Mouse (Mus musculus): ENCODE measurements around the gene Klf16.

The Klf16 gene

GRCm38 (mm10) chr10:80576351-80577194 lies 548 bp downstream of the Klf16 start:
- in situ Hi-C loops (cut with MboI, MseI): loop anchor here (5.0 kb wide), 1 partner anchor 101 kb away; the partner anchor contains the start of gene Mknk2

GRCm38 (mm10) chr10:80575925-80576324 lies 1.2 kb downstream of the Klf16 start:
- in situ Hi-C loops (cut with MboI, MseI): loop anchor here (5.0 kb wide), 1 partner anchor 101 kb away; the partner anchor contains the start of gene Mknk2

- in situ Hi-C loops (cut with MboI, MseI): loop anchor here (5.0 kb wide), 1 partner anchor 102 kb away; the partner anchor contains the start of gene Mknk2
Measured at GRCm38 (mm10) chr10:80574896-80575295, 2.2 kb downstream of the Klf16 start.

- in situ Hi-C loops (cut with MboI, MseI): no loop called here
Measured at GRCm38 (mm10) chr10:80573944-80574343, 3.2 kb downstream of the Klf16 start.

GRCm38 (mm10) chr10:80572477-80572876 lies 4.6 kb downstream of the Klf16 start:
- in situ Hi-C loops (cut with MboI, MseI): no loop called here

GRCm38 (mm10) chr10:80570871-80571836 lies 6.0 kb downstream of the Klf16 start:
- in situ Hi-C loops (cut with MboI, MseI): no loop called here

GRCm38 (mm10) chr10:80570419-80570818 lies 6.7 kb downstream of the Klf16 start:
- in situ Hi-C loops (cut with MboI, MseI): no loop called here

GRCm38 (mm10) chr10:80569664-80570066 lies 7.5 kb downstream of the Klf16 start:
- in situ Hi-C loops (cut with MboI, MseI): no loop called here

- in situ Hi-C loops (cut with MboI, MseI): no loop called here
Measured at GRCm38 (mm10) chr10:80568876-80569275, 8.2 kb downstream of the Klf16 start.

GRCm38 (mm10) chr10:80566375-80567092 lies 10.6 kb downstream of the Klf16 start:
- in situ Hi-C loops (cut with MboI, MseI): no loop called here

GRCm38 (mm10) chr10:80561116-80561944 lies 15.8 kb downstream of the Klf16 start, which contains the start of gene Rexo1:
TSS of gene Rexo1 (minus strand) at chr10:80561560.
- in situ Hi-C loops (cut with MboI, MseI): no loop called here

GRCm38 (mm10) chr10:80560621-80561020 lies 16.5 kb downstream of the Klf16 start:
- in situ Hi-C loops (cut with MboI, MseI): no loop called here

GRCm38 (mm10) chr10:80559431-80559830 lies 17.7 kb downstream of the Klf16 start:
- in situ Hi-C loops (cut with MboI, MseI): no loop called here

GRCm38 (mm10) chr10:80557346-80557965 lies 19.7 kb downstream of the Klf16 start:
- in situ Hi-C loops (cut with MboI, MseI): no loop called here

GRCm38 (mm10) chr10:80553997-80554396 lies 23.1 kb downstream of the Klf16 start:
- in situ Hi-C loops (cut with MboI, MseI): loop anchor here (5.0 kb wide), 1 partner anchor 107 kb away; no protein-coding TSS in a partner anchor

- in situ Hi-C loops (cut with MboI, MseI): loop anchor here (5.0 kb wide), 1 partner anchor 106 kb away; no protein-coding TSS in a partner anchor
Measured at GRCm38 (mm10) chr10:80553575-80553974, 23.5 kb downstream of the Klf16 start.

GRCm38 (mm10) chr10:80552364-80552763 lies 24.8 kb downstream of the Klf16 start:
- in situ Hi-C loops (cut with MboI, MseI): loop anchor here (5.0 kb wide), 1 partner anchor 105 kb away; no protein-coding TSS in a partner anchor

- in situ Hi-C loops (cut with MboI, MseI): no loop called here
Measured at GRCm38 (mm10) chr10:80549279-80549678, 27.8 kb downstream of the Klf16 start.

GRCm38 (mm10) chr10:80548428-80549006 lies 28.6 kb downstream of the Klf16 start:
- in situ Hi-C loops (cut with MboI, MseI): no loop called here

Data from T-helper 1 cell (primary cell).